Mouse (Mus musculus) myocyte (in vitro differentiated cells): ENCODE data around the gene Smyd3.

Experiments
- CEBPB ChIP-seq: IDR thresholded peaks from 2 replicates; pipeline ENCODE4 v1.6.1; 2011; ENCODE audit warnings: mild to moderate bottlenecking, moderate library complexity; ENCODE audit not compliant: poor library complexity, insufficient read depth, severe bottlenecking
- E2F4 ChIP-seq: IDR thresholded peaks from one replicate; pipeline ENCODE4 v1.6.1; 2011; ENCODE audit warnings: mild to moderate bottlenecking, control low read depth, moderate library complexity; ENCODE audit not compliant: insufficient read depth
- MAX ChIP-seq: IDR thresholded peaks from one replicate; pipeline ENCODE4 v1.6.1; 2011; ENCODE audit warnings: low read depth, mild to moderate bottlenecking, control low read depth
- MYOG ChIP-seq, 3 experiments: IDR thresholded peaks; one replicate each; pipeline ENCODE4 v1.6.1; 2011; ENCODE audit warnings: control low read depth in 2 of 3, low read depth in 2 of 3, mild to moderate bottlenecking in 2 of 3; ENCODE audit not compliant: insufficient read length in 2 of 3, control insufficient read depth in 1 of 3, insufficient read depth in 1 of 3
- POLR2A ChIP-seq: IDR thresholded peaks from one replicate; pipeline ENCODE4 v1.6.1; 2011; ENCODE audit warnings: low read depth, mild to moderate bottlenecking, control low read depth, moderate library complexity; ENCODE audit not compliant: insufficient read length
- POLR2AphosphoS2 ChIP-seq: IDR thresholded peaks from one replicate; pipeline ENCODE4 v1.6.1; 2011; ENCODE audit warnings: low read depth, control low read depth; ENCODE audit not compliant: insufficient read length
- REST ChIP-seq: IDR thresholded peaks from one replicate; pipeline ENCODE4 v1.6.1; 2011; ENCODE audit warnings: mild to moderate bottlenecking, control low read depth, moderate library complexity; ENCODE audit not compliant: insufficient read depth, insufficient read length
- SRF ChIP-seq: IDR thresholded peaks from one replicate; pipeline ENCODE4 v1.6.1; 2011; ENCODE audit warnings: low read depth; ENCODE audit not compliant: control insufficient read depth, insufficient read length
- TCF12 ChIP-seq: IDR thresholded peaks from one replicate; pipeline ENCODE4 v1.6.1; 2011; ENCODE audit warnings: mild to moderate bottlenecking, control low read depth; ENCODE audit not compliant: poor library complexity, insufficient read depth, severe bottlenecking
- TCF3 ChIP-seq: IDR thresholded peaks from one replicate; pipeline ENCODE4 v1.6.1; 2011; ENCODE audit warnings: low read depth, control low read depth; ENCODE audit not compliant: insufficient read length
- USF1 ChIP-seq: IDR thresholded peaks from one replicate; pipeline ENCODE4 v1.6.1; 2011; ENCODE audit warnings: low read depth, mild to moderate bottlenecking, control low read depth, moderate library complexity

- no peak for TF ChIP-seq POLR2A
- no peak for TF ChIP-seq USF1
- no peak for TF ChIP-seq TCF3
- TF ChIP-seq POLR2AphosphoS2 = no peak
- no peak for TF ChIP-seq MYOG (IDR thresholded peaks at IDR 0.05; ENCODE audit: control insufficient read depth in 1 of 3, insufficient read depth in 1 of 3, insufficient read length in 2 of 3, low read depth in 2 of 3)
- no peak for TF ChIP-seq MAX
- TF ChIP-seq CEBPB = no peak
- TF ChIP-seq TCF12 = no peak
- TF ChIP-seq SRF = no peak
- no peak for TF ChIP-seq E2F4
- no peak for TF ChIP-seq REST
Measured at GRCm38 (mm10) chr1:179003406-179004132, 514.3 kb downstream of the Smyd3 start.
